Mouse (Mus musculus): ENCODE results near the gene Bak1. TPM values are rescaled to one million over a fixed set of nuclear protein-coding genes. Genes with fewer than 3 reads are reported as not detected.
A peak's percentile ranks its signal among the peaks of the same experiment; 100 is the strongest.

Gene Bak1
- polyA plus RNA-seq, 1 experiment from 2014 or later: 11.0 TPM

DNA sequence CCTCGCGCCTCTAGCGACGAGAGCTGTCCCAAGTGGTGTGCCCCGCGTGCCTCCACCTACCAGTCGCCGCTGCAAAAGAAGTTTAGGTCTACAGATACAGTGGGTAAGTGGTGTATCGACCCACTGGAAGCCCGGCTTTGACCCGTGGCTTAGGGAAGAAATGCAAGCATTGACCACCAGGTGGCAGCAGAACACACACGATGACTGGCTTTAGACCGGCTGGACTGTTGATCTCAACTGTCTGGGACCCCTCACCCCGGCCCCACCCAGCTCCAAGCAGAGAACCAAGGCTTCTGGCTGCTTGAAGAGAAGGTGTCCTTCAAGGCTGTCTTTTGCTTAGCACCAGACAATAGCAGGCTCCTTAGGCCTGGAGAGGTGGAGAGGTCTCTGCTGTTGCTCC is 4.1 kb upstream of the Bak1 start:
- WGBS (ENCODE audit: insufficient replicate concordance): under 1% methylated on average over 14 of the region's 14 CpGs
- H3K4me3 ChIP-seq (ENCODE audit: low read depth, low read length): peak overlapping the region; percentile 26; the same call in 1 of the 2 replicates
- H3K27me3 ChIP-seq (ENCODE audit: control insufficient read depth, insufficient read depth, low read length): no peaks in the 10 kb centered on the region
- peak overlapping the region; percentile 39; the same call in 1 of the 2 replicates for H3K9ac ChIP-seq (ENCODE audit: low read depth, low read length)
- H3K36me3 ChIP-seq (ENCODE audit: control insufficient read depth, insufficient read depth, low read length): no peaks in the 10 kb centered on the region
- peak; percentile 45; the same call in 1 of the 2 replicates for ATAC-seq (replicated peaks; ENCODE audit: insufficient number of reproducible peaks, low FRiP score, low TSS enrichment)
- H3K27ac ChIP-seq (ENCODE audit: low read depth, low read length): no peak overlapping the region
- H3K4me1 ChIP-seq (ENCODE audit: control insufficient read depth, insufficient read depth, low read length): peaks cover 8% of the 10 kb centered on the region; the same call in 1 of the 2 replicates
- no peaks in the 10 kb centered on the region for H3K9me3 ChIP-seq (replicated peaks; ENCODE audit: control insufficient read depth, low read length)
- peak overlapping the region; percentile 55 for H3K4me2 ChIP-seq

DNA sequence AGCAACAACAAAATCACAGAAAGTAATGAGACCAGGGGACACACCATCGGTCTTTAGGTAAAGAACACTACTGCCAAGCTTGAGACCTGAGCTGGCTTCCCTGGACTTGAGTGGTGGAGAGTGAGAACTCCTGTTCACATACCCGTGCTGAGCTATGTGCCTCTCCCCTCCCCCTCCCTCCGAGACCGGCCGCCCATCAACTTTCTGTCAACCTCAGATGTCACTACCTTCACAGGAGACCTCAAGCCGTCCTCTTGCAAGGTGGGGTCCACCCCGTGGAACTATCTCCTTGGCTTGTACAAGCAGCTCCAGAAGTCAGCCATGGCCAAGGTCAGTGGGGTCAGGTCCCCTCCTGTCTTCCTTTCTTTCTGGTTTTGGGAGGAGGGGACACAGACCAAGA is 3.5 kb upstream of the Bak1 start:
- ATAC-seq (replicated peaks; ENCODE audit: insufficient number of reproducible peaks, low FRiP score, low TSS enrichment): no peak
- Histone ChIP-seq H3K27me3 (ENCODE audit: control insufficient read depth, insufficient read depth, low read length) (no peaks in the 10 kb centered on the region), H3K4me2 (peak overlapping the region; percentile 55), H3K4me1 (ENCODE audit: control insufficient read depth, insufficient read depth, low read length) (peaks cover 13% of the 10 kb centered on the region), H3K9ac (ENCODE audit: low read depth, low read length) (peak overlapping the region; percentile 39; the same call in 1 of the 2 replicates), H3K27ac (ENCODE audit: low read depth, low read length) (no peak overlapping the region), H3K36me3 (ENCODE audit: control insufficient read depth, insufficient read depth, low read length) (no peaks in the 10 kb centered on the region), H3K4me3 (ENCODE audit: low read depth, low read length) (no peak overlapping the region; the same call in 1 of the 2 replicates), H3K9me3 (replicated peaks; ENCODE audit: control insufficient read depth, low read length) (no peaks in the 10 kb centered on the region)
- WGBS (ENCODE audit: insufficient replicate concordance): 53% methylated on average over 7 of the region's 7 CpGs

DNA sequence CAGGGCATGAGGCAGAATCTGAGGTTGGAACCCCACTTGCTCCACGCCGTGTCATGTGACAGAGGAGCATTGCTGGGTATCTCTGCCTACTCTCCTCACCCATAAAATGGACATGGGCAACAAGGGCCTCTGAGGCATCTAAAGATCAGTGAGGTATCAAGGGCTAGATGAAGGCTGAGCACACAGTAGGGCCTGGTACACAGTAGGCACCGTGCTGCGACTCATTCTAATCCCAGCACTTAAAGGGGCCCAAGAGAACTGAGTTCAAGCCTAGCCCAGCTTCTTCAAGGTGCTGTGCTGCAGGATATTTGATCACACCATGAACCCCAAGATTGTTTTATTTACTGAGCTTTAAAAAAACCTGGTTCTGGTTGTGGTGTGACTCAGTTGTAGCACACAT is 2.1 kb upstream of the Bak1 start:
- Histone ChIP-seq H3K4me1 (ENCODE audit: control insufficient read depth, insufficient read depth, low read length) (peaks cover 12% of the 10 kb centered on the region), H3K9ac (ENCODE audit: low read depth, low read length) (no peak overlapping the region), H3K4me3 (ENCODE audit: low read depth, low read length) (no peak overlapping the region), H3K4me2 (no peak overlapping the region), H3K27me3 (ENCODE audit: control insufficient read depth, insufficient read depth, low read length) (no peaks in the 10 kb centered on the region), H3K9me3 (replicated peaks; ENCODE audit: control insufficient read depth, low read length) (no peaks in the 10 kb centered on the region), H3K27ac (ENCODE audit: low read depth, low read length) (no peak overlapping the region), H3K36me3 (ENCODE audit: control insufficient read depth, insufficient read depth, low read length) (no peaks in the 10 kb centered on the region)
- ATAC-seq (replicated peaks; ENCODE audit: insufficient number of reproducible peaks, low FRiP score, low TSS enrichment): no peak
- 83% methylated on average over 4 of the region's 4 CpGs for WGBS (ENCODE audit: insufficient replicate concordance)

DNA sequence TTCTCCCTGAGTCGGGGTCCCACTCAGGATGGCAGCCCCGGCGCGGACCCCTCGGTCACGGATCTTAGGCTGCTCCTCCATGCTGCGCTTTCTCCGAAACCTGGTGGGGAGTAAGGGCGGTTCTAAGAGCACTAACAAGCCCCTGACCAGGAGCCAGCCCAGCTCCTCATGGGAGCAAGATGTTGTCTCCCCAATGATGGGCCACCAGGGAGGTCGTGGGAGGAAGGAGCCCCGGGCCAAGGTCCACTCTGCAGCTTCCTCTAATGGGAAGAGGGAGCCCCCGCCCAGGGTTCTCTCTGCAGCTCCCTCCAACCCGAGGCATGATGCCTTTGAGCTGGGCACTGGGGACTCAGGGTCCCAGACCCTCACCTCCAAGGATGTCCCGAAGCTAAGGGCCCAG is 622 bp upstream of the Bak1 start:
- Histone ChIP-seq H3K27ac (ENCODE audit: low read depth, low read length) (no peak overlapping the region), H3K4me3 (ENCODE audit: low read depth, low read length) (no peak overlapping the region), H3K4me1 (ENCODE audit: control insufficient read depth, insufficient read depth, low read length) (peaks cover 12% of the 10 kb centered on the region), H3K9me3 (replicated peaks; ENCODE audit: control insufficient read depth, low read length) (no peaks in the 10 kb centered on the region), H3K27me3 (ENCODE audit: control insufficient read depth, insufficient read depth, low read length) (no peaks in the 10 kb centered on the region), H3K36me3 (ENCODE audit: control insufficient read depth, insufficient read depth, low read length) (peaks cover 6% of the 10 kb centered on the region), H3K9ac (ENCODE audit: low read depth, low read length) (no peak overlapping the region), H3K4me2 (no peak overlapping the region)
- no peak for ATAC-seq (replicated peaks; ENCODE audit: insufficient number of reproducible peaks, low FRiP score, low TSS enrichment)
- 83% methylated on average over 14 of the region's 14 CpGs for WGBS (ENCODE audit: insufficient replicate concordance)

DNA sequence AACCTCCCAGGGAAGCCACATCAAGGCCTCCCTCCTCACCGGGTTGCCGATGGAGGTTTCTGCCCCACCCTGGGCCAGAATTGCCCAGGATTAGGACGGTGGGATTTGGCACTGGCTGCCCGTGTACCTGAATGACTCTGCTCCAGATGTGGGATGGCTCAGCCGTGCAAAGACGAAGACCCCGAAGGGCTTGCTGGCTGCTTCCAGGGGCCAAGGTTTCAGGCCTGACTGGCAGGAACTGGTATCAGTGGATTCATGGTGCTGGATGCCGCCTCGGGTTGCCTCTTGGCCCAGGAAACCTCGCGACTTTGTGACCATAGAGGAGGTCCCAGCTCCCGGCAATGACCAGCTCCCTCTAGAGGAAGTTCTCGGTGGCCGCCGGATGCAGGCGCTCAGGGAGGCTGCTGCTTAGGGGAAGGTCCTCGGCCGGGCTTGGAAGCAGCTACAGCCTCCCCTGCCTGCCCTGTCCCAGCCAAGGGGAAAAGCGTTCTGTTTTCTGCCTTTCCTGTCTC is 469 bp downstream of the Bak1 start:
- Histone ChIP-seq H3K4me1 (ENCODE audit: control insufficient read depth, insufficient read depth, low read length) (peaks cover 12% of the 10 kb centered on the region), H3K4me2 (peak overlapping the region; percentile 90), H3K9me3 (replicated peaks; ENCODE audit: control insufficient read depth, low read length) (no peaks in the 10 kb centered on the region), H3K4me3 (ENCODE audit: low read depth, low read length) (peak overlapping the region; percentile 79), H3K27ac (ENCODE audit: low read depth, low read length) (peak overlapping the region; percentile 77), H3K9ac (ENCODE audit: low read depth, low read length) (peak overlapping the region; percentile 98), H3K36me3 (ENCODE audit: control insufficient read depth, insufficient read depth, low read length) (peaks cover 6% of the 10 kb centered on the region), H3K27me3 (ENCODE audit: control insufficient read depth, insufficient read depth, low read length) (no peaks in the 10 kb centered on the region)
- WGBS (ENCODE audit: insufficient replicate concordance): 2% methylated on average over 19 of the region's 19 CpGs
- ATAC-seq (replicated peaks; ENCODE audit: insufficient number of reproducible peaks, low FRiP score, low TSS enrichment): peak; percentile 64

DNA sequence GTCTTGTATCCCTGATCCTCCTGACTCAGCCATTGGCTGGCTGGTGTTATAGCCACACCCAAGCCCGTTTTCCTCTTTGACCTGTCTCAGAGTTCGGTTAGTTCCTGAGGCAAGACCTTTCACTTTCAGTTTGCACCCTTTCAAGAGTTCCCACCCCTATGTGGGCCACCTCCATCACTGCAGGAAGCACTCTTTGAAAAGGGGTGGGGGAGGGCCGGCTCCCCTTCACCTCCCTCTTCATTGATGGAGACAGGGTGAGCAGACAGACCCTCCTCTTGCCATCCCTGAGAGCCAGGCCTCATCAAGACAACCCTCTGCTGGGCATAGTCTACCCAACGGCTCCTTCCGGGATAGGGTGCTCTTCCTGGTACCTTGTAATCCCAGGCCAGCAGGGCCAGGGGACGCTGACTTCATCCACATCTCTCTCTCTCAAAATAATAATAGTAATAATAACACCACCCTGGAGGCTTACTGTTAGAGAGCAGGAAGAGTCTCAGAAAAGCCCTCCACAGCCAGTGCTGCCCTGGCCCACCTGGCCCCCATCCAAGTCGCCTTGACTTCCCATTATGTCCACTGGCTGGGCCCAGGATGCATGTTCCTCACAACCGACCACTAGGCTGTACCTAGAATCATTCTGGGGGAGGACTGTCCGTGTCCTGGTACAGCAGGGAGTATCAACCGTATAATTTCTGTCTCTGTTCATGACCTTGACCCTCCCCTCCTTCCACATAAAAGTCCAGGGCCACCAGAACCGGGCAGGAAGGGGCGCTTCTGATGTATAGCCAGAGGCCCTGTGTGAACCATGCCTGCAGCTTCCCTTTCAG is 1.1 kb downstream of the Bak1 start:
- Histone ChIP-seq H3K27me3 (ENCODE audit: control insufficient read depth, insufficient read depth, low read length) (no peaks in the 10 kb centered on the region), H3K9me3 (replicated peaks; ENCODE audit: control insufficient read depth, low read length) (no peaks in the 10 kb centered on the region), H3K4me1 (ENCODE audit: control insufficient read depth, insufficient read depth, low read length) (peaks cover 10% of the 10 kb centered on the region), H3K4me3 (ENCODE audit: low read depth, low read length) (peak overlapping the region; percentile 79), H3K27ac (ENCODE audit: low read depth, low read length) (peak overlapping the region; percentile 77), H3K36me3 (ENCODE audit: control insufficient read depth, insufficient read depth, low read length) (peaks cover 6% of the 10 kb centered on the region), H3K9ac (ENCODE audit: low read depth, low read length) (peak overlapping the region; percentile 98), H3K4me2 (peak overlapping the region; percentile 90)
- no peak for ATAC-seq (replicated peaks; ENCODE audit: insufficient number of reproducible peaks, low FRiP score, low TSS enrichment)
- WGBS (ENCODE audit: insufficient replicate concordance): 35% methylated on average over 12 of the region's 12 CpGs

DNA sequence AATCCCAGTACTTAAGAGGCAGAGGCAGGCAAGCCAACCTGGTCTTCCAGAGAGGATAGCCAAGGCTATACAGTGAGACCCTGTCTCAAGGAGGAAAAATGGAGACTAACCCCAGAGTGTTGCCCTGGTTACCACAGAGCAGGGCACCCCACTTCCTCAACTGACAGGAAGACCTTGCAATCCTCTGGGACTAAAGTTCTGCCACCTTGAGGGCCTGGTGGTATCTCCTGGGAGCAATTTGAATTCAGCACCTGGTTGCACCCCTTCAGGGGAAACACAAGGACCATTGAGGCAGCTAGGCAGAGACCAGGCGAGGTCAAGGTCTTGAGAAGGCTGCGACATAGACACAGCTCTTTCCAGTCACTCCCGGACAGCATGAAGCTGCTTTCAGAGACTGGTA is 2.9 kb downstream of the Bak1 start:
- Histone ChIP-seq H3K9me3 (replicated peaks; ENCODE audit: control insufficient read depth, low read length) (no peaks in the 10 kb centered on the region), H3K4me3 (ENCODE audit: low read depth, low read length) (no peak overlapping the region), H3K36me3 (ENCODE audit: control insufficient read depth, insufficient read depth, low read length) (peaks cover 17% of the 10 kb centered on the region), H3K27ac (ENCODE audit: low read depth, low read length) (no peak overlapping the region), H3K4me2 (no peak overlapping the region), H3K4me1 (ENCODE audit: control insufficient read depth, insufficient read depth, low read length) (peaks cover 10% of the 10 kb centered on the region), H3K27me3 (ENCODE audit: control insufficient read depth, insufficient read depth, low read length) (no peaks in the 10 kb centered on the region), H3K9ac (ENCODE audit: low read depth, low read length) (no peak overlapping the region)
- 84% methylated on average over 3 of the region's 3 CpGs for WGBS (ENCODE audit: insufficient replicate concordance)
- no peak for ATAC-seq (replicated peaks; ENCODE audit: insufficient number of reproducible peaks, low FRiP score, low TSS enrichment)

DNA sequence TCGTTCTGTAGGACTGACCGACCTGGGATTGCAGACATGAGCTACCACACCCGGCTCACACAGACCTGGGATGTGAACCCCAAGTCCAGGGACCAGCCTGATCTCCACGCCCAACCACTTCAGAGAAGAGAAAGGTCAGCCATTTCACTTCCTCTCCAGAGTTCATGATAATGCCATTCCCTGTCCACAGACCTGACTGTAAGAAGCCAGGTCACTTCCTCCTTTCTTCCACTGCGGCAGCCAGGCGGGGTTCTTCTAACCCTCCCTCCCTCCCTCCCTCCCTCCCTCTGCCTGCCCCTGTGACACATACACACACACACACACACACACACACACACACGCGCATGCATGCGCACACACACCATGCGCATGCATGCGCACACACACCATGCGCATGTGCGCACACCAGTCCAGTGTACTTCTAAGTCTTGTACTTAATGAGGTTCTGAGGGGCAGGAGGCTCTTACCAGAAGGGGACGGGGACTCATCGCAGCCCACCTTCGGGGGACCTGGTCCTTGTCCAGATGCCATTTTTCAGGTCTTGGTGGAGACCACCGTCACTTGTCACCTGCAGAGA is 3.4 kb downstream of the Bak1 start:
- no peaks in the 10 kb centered on the region for H3K27me3 ChIP-seq (ENCODE audit: control insufficient read depth, insufficient read depth, low read length)
- H3K4me1 ChIP-seq (ENCODE audit: control insufficient read depth, insufficient read depth, low read length): peaks cover 10% of the 10 kb centered on the region
- H3K4me3 ChIP-seq (ENCODE audit: low read depth, low read length): no peak overlapping the region
- WGBS (ENCODE audit: insufficient replicate concordance): 88% methylated on average over 17 of the region's 17 CpGs
- H3K9me3 ChIP-seq (replicated peaks; ENCODE audit: control insufficient read depth, low read length): no peaks in the 10 kb centered on the region
- H3K9ac ChIP-seq (ENCODE audit: low read depth, low read length): no peak overlapping the region
- ATAC-seq (replicated peaks; ENCODE audit: insufficient number of reproducible peaks, low FRiP score, low TSS enrichment): no peak
- no peak overlapping the region for H3K4me2 ChIP-seq
- peaks cover 17% of the 10 kb centered on the region for H3K36me3 ChIP-seq (ENCODE audit: control insufficient read depth, insufficient read depth, low read length)
- H3K27ac ChIP-seq (ENCODE audit: low read depth, low read length): no peak overlapping the region

Measured in heart, embryonic 11.5 days (tissue).